26 mouse cellular contexts compared by ENCODE assay signal in the genomic region with DNA sequence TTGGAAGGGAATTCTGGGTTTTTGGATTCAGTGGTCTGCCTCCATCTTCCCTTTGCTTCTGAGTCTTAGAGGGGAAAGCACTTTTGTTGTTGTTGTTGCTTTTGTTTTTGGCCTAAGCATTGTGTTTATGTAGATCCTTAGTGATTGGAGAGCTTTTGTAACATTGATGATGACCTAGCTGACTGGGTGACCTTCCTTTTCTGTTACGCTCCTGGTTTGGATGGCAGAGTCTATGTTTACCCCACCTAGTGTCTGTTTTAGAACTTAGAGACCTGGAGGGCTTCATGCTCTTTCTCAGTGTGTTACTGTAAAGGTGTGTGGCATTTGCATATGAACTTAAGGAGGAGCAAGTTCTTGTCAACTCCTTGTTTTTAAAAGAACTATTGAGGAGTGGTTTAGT. TPM values are rescaled to one million over a fixed set of nuclear protein-coding genes. Genes with fewer than 3 reads are reported as not detected.
DNase-seq lines count a peak whose midpoint lies in the region; ATAC-seq and TF ChIP-seq lines count a peak whose summit lies in the region.
"Had no signal": no experiment of that assay in that cellular context is flagged by ENCODE, and none has a peak within 500 bp of the region (broad histone marks: within the 10 kb centered on the region; RNA-seq: fewer than 3 reads in every experiment).

No protein-coding gene starts in this region.

- no peak overlapping the region for H3K27ac ChIP-seq in heart, postnatal 0 days (ENCODE audit: low read depth)
- H3K27ac ChIP-seq in ES-Bruce4 (ENCODE audit: insufficient read depth, low read length) (peak overlapping the region; percentile 77), ES-E14 (ENCODE audit: insufficient read depth, low read depth, low read length, poor library complexity, severe bottlenecking) (no peak overlapping the region)
- H3K27ac ChIP-seq: embryonic facial prominence, embryonic 13.5 days; embryonic facial prominence, embryonic 15.5 days; forebrain, embryonic 10.5 days; forebrain, embryonic 12.5 days had no signal

- no peak for ATAC-seq in heart, postnatal 0 days (ENCODE audit: insufficient read depth, low read depth)
- ATAC-seq: CD4-positive, CD25-positive, alpha-beta regulatory T cell, adult 4 months; forebrain, embryonic 14.5 days; forebrain, embryonic 16.5 days had no signal

- H3K4me2 ChIP-seq in heart, postnatal 0 days (ENCODE audit: low read depth, low read length): no peak overlapping the region
- H3K4me2 ChIP-seq: embryonic facial prominence, embryonic 13.5 days; embryonic facial prominence, embryonic 15.5 days; forebrain, embryonic 12.5 days had no signal

- peaks cover 18% of the 10 kb centered on the region for H3K36me3 ChIP-seq in heart, postnatal 0 days (replicated peaks; ENCODE audit: control insufficient read depth, insufficient read depth, low read length)
- H3K36me3 ChIP-seq in ES-Bruce4 (ENCODE audit: control insufficient read depth, insufficient read depth, low read length, poor library complexity, severe bottlenecking) (no peaks in the 10 kb centered on the region), ES-E14 (ENCODE audit: control insufficient read depth, insufficient read depth, low read length, poor library complexity, severe bottlenecking) (peaks cover 3% of the 10 kb centered on the region; the same call in 1 of the 2 replicates)

- in situ Hi-C loops in ES-E14 (cut with MboI; ENCODE audit: low sequenced_read_pairs in 2 of 2, unreplicated experiment in 2 of 2): no loop called here

- no peak for DNase-seq in heart, postnatal 0 days (ENCODE audit: low spot score)
- DNase-seq in heart, adult 11 months: no peak
- DNase-seq in ES-E14 (ENCODE audit: low read depth, low spot score) (peak; percentile 65), ZHBTc4 (ENCODE audit: low read depth, low spot score) (peak; percentile 91)
- DNase-seq in cerebellum, postnatal 10 days: no peak
- DNase-seq in retina, postnatal 1 day: no peak
- DNase-seq: adrenal gland, adult 8-10 months; adrenal gland, postnatal 14 days; adrenal gland, postnatal 36 days; B cell, adult 2 months; cerebellum, adult 11-12 months; cerebellum, adult 2 months; cerebellum, adult 9-10 months; cerebellum, postnatal 14 days; cerebellum, postnatal 36 days; embryo, embryonic 11 days had no signal

- H3K27me3 ChIP-seq in heart, postnatal 0 days (ENCODE audit: control insufficient read depth, insufficient read depth, low read length): no peaks in the 10 kb centered on the region
- H3K27me3 ChIP-seq in ES-Bruce4 (ENCODE audit: control insufficient read depth, insufficient read depth, low read length, poor library complexity, severe bottlenecking): no peaks in the 10 kb centered on the region
- H3K27me3 ChIP-seq: CH12.LX; embryonic facial prominence, embryonic 13.5 days; embryonic facial prominence, embryonic 15.5 days; forebrain, embryonic 12.5 days had no signal

- WGBS in heart, postnatal 0 days: 97% methylated on average over 1 of the region's 1 CpGs

- H3K9me3 ChIP-seq in heart, postnatal 0 days (replicated peaks; ENCODE audit: control insufficient read depth, low read length): no peaks in the 10 kb centered on the region
- H3K9me3 ChIP-seq in ES-Bruce4 (replicated peaks; ENCODE audit: control insufficient read depth, insufficient read depth, low read length, poor library complexity, severe bottlenecking): no peaks in the 10 kb centered on the region
- no peaks in the 10 kb centered on the region for H3K9me3 ChIP-seq in ES-E14 (ENCODE audit: control insufficient read depth, insufficient read depth, low read depth, low read length)
- H3K9me3 ChIP-seq: embryonic facial prominence, embryonic 13.5 days; embryonic facial prominence, embryonic 15.5 days; forebrain, embryonic 10.5 days; forebrain, embryonic 12.5 days had no signal

- H3K4me3 ChIP-seq in heart, postnatal 0 days (ENCODE audit: low read depth, low read length): no peak overlapping the region
- H3K4me3 ChIP-seq in ES-Bruce4 (ENCODE audit: low read depth, low read length) (no peak overlapping the region), ES-E14 (ENCODE audit: insufficient read depth in 1 of 2, low read depth in 1 of 2, low read length in 2 of 2, poor library complexity in 1 of 2, severe bottlenecking in 1 of 2) (no peak overlapping the region)
- H3K4me3 ChIP-seq: embryonic facial prominence, embryonic 13.5 days; embryonic facial prominence, embryonic 15.5 days; erythroblast, embryonic 14.5 days; forebrain, embryonic 10.5 days; forebrain, embryonic 12.5 days had no signal

- no peak for TF ChIP-seq POLR2A in ES-Bruce4 (IDR thresholded peaks at IDR 0.05; ENCODE audit: insufficient read depth, low read length)

- TF ChIP-seq CTCF in heart, postnatal 0 days (IDR thresholded peaks at IDR 0.05; ENCODE audit: low read depth): 0 out of 2 replicates have a peak, but pooled peaks have one; percentile 1
- TF ChIP-seq CTCF in ES-Bruce4 (IDR thresholded peaks at IDR 0.05; ENCODE audit: low read depth, low read length): no peak

- no peak for TF ChIP-seq EP300 in heart, postnatal 0 days (IDR thresholded peaks at IDR 0.05; ENCODE audit: low read depth)
- no peak for TF ChIP-seq EP300 in ES-Bruce4 (IDR thresholded peaks at IDR 0.05; ENCODE audit: insufficient read depth, low read depth, low read length)

- no peak overlapping the region; the same call in 1 of the 2 replicates for H3K9ac ChIP-seq in heart, postnatal 0 days (replicated peaks; ENCODE audit: low read depth, low read length)
- H3K9ac ChIP-seq in ES-Bruce4 (ENCODE audit: low read depth, poor library complexity, severe bottlenecking) (no peak overlapping the region), ES-E14 (ENCODE audit: insufficient read depth, low read depth, low read length, poor library complexity, severe bottlenecking) (no peak overlapping the region)
- H3K9ac ChIP-seq: embryonic facial prominence, embryonic 13.5 days; embryonic facial prominence, embryonic 15.5 days; forebrain, embryonic 12.5 days had no signal

- no peaks in the 10 kb centered on the region for H3K4me1 ChIP-seq in heart, postnatal 0 days (ENCODE audit: control insufficient read depth, insufficient read depth)
- peaks cover 9% of the 10 kb centered on the region for H3K4me1 ChIP-seq in ES-Bruce4 (ENCODE audit: control insufficient read depth, insufficient read depth, low read length)
- H3K4me1 ChIP-seq in ES-E14 (ENCODE audit: control insufficient read depth in 2 of 2, insufficient read depth in 2 of 2, low read length in 2 of 2, poor library complexity in 1 of 2): peaks cover 3 to 10% of the 10 kb centered on the region in 2 experiments; a peak in 1 of 4 replicates
- H3K4me1 ChIP-seq: forebrain, embryonic 10.5 days; forebrain, embryonic 12.5 days had no signal

TF ChIP-seq in ES-E14, 5 proteins besides CTCF, POLR2A, EP300 and RAD21:
- no peak for TF ChIP-seq ZC3H11A (IDR thresholded peaks at IDR 0.05; ENCODE audit: borderline replicate concordance, low read depth, low read length)
- TF ChIP-seq HCFC1 (IDR thresholded peaks at IDR 0.05; ENCODE audit: borderline replicate concordance, insufficient read depth, low read length): no peak
- TF ChIP-seq CHD2 (IDR thresholded peaks at IDR 0.05; ENCODE audit: low read depth, low read length): no peak
- no peak for TF ChIP-seq ZNF384 (IDR thresholded peaks at IDR 0.05; ENCODE audit: low read depth, low read length)
- no peak for TF ChIP-seq MAFK (IDR thresholded peaks at IDR 0.05; ENCODE audit: insufficient read depth, low read depth, low read length)
TF ChIP-seq in ES-E14: peak in this region for 0.

RNA-seq across cellular contexts. Expression of gene Eif4g3, which starts 13.0 kb away (rescaled TPM):
- total RNA-seq in heart, postnatal 0 days (2014; rRNA removed; ENCODE audit: low replicate concordance): 10.7 and 15.9 TPM in 2 replicates
- polyA plus RNA-seq in heart, postnatal 0 days (2015; fragmentation: Nextera tagmentation; extraction: Ambion mirVana): 9.8 and 11.1 TPM in 2 replicates
- 71.7 TPM in 2 replicates for polyA plus RNA-seq in ES-Bruce4 (2011; ENCODE audit: insufficient read depth, insufficient read length, low read depth, missing spikeins)
- total RNA-seq in ES-E14 (2012; rRNA removed): 18.7 and 31.4 TPM in 2 replicates

Comparison
In these comparisons a context has a peak if more than half of its experiments do, and no peak if none do; other contexts are left out.
1. DNase-seq: peak in ES-E14 (single experiment) and ZHBTc4 (single experiment); none in heart, postnatal 0 days (single experiment), heart, adult 11 months (single experiment), cerebellum, postnatal 10 days (0 of 2) and retina, postnatal 1 day (single experiment).